Mouse (Mus musculus) ovary, adult 18-20 months (tissue): ENCODE measurements at regions not wholly inside any gene's neighbourhood (a gene's known extent, or its start where the extent isn't known, plus 50 kb on each side); places are given as distances from the start of the nearest gene placed in this dataset.

Source experiments
- DNase-seq: peaks from one replicate; pipeline ENCODE4 v3.0.0; 2022; ENCODE audit warnings: low spot score, mixed read lengths

- DNase-seq: no peak
Measured at GRCm38 (mm10) chr2:18445809-18446208, 53.2 kb upstream of the Dnajc1 start.
